Mouse (Mus musculus) liver, adult 2 months (tissue): ENCODE results near the gene Aicda.

Source experiments
- CTCF ChIP-seq: fragments of 200-500 bp; IDR thresholded peaks from 2 replicates; pipeline ENCODE4 v1.5.1; 2011; ENCODE audit warnings: low read depth, low read length, control low read depth
- POLR2A ChIP-seq: fragments of 200-500 bp; IDR thresholded peaks from 2 replicates; pipeline ENCODE4 v1.6.1; 2011; ENCODE audit warnings: low read length, control low read depth; ENCODE audit not compliant: insufficient read depth; ENCODE audit errors: extremely low read depth

DNA sequence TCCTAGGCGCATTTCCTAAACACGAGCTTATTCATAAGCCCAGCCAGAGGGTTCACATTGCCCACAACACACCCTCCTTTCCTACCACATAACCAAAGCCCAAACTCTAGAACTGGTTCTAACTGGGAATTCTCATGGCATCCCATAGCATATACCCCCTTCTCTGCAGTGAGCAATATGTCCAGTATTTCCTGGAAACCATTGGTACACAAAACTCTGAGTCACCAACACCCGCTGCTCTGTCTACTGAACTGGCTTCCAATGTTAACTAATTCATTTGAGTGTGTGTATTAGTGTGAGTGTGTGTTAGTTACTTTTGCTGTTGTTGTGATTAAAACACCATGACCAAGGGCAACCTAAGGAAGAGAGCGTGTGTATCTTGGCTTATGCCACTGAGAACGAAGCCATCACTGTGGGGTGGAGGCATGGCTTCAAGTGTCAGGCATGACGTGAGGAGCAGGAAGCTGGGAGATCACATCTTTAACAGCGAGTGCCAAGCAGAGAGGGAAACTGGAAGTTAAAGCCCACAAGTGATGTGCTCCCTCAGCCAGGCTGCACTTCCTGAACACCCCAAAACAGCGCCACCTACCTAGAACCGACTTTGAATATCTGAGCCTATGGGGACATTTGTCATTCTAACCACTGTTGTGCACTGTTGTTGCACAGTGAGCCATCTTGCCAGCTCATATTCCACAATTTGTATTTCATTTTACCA lies 11.6 kb downstream of the Aicda start:
- TF ChIP-seq CTCF (no peak), POLR2A (no peak)
